Mouse (Mus musculus) stomach, embryonic 15.5 days (tissue): ENCODE measurements around the gene Abcb1b. TPM values are rescaled to one million over a fixed set of nuclear protein-coding genes. Genes with fewer than 3 reads are reported as not detected.
"Not testable (repeated sequence)": the region's sequence is repeated elsewhere in the genome, so short reads cannot be mapped to it uniquely, and the experiment has no call there.

Experiments
- ATAC-seq: fragments of 200-750 bp; cut with Nextera tagmentation; 2 replicates; pipeline ENCODE4 v1.8.0; 2017; ENCODE audit warnings: low read depth, moderate number of reproducible peaks, moderate TSS enrichment; ENCODE audit not compliant: insufficient read depth, low FRiP score
- H3K27ac ChIP-seq: fragments of 300-500 bp; sonication (generic); 2 replicates; pipeline ENCODE4 v1.5.1; 2015; ENCODE audit warnings: mild to moderate bottlenecking, inconsistent platforms
- H3K27me3 ChIP-seq: fragments of 300-500 bp; sonication (generic); replicated peaks from 2 replicates; pipeline ENCODE4 v1.6.1; 2015; ENCODE audit warnings: inconsistent platforms
- H3K36me3 ChIP-seq: fragments of 300-500 bp; sonication (generic); 2 replicates; pipeline ENCODE4 v1.6.1; 2015; ENCODE audit warnings: inconsistent platforms
- H3K4me1 ChIP-seq: fragments of 300-500 bp; sonication (generic); 2 replicates; pipeline ENCODE4 v1.6.1; 2015; ENCODE audit warnings: inconsistent platforms
- H3K4me2 ChIP-seq: fragments of 300-500 bp; sonication (generic); 2 replicates; pipeline ENCODE4 v1.6.1; 2015; ENCODE audit warnings: mild to moderate bottlenecking, inconsistent platforms
- H3K4me3 ChIP-seq: fragments of 300-500 bp; sonication (generic); replicated peaks from 2 replicates; pipeline ENCODE4 v1.5.1; 2015; ENCODE audit warnings: inconsistent platforms
- H3K9ac ChIP-seq: fragments of 300-500 bp; sonication (generic); 2 replicates; pipeline ENCODE4 v1.6.1; 2015; ENCODE audit warnings: inconsistent platforms
- H3K9me3 ChIP-seq: fragments of 300-500 bp; sonication (generic); 2 replicates; pipeline ENCODE4 v1.6.1; 2016; ENCODE audit warnings: inconsistent platforms
- WGBS: fragments of 180-500 bp; shearing (Covaris S2); methylation state at CpG from one replicate; pipeline ENCODE4 v1.1.7; 2015; 5-methylcytosine and 5-hydroxymethylcytosine counted together
- polyA plus RNA-seq: library from polyadenylated mRNA; unstranded; fragments of >200 nt; fragmentation: Nextera tagmentation; extraction: Ambion mirVana; gene quantifications from 2 replicates; pipeline ENCODE4 v1.2.1, GENCODE M21; 2015

The Abcb1b gene
- polyA plus RNA-seq, 1 experiment from 2014 or later = 2.5 TPM

GRCm38 (mm10) chr5:8838661-8839438, 40.9 kb downstream of the Abcb1b start:
- ATAC-seq = no peak
- H3K4me3 ChIP-seq = no peak overlapping the region
- 65% methylated on average over 8 of the region's 8 CpGs for WGBS

GRCm38 (mm10) chr5:8839651-8840050, 41.7 kb downstream of the Abcb1b start:
- Histone ChIP-seq H3K27me3 (no peaks in the 10 kb centered on the region), H3K9ac (no peak overlapping the region), H3K36me3 (no peaks in the 10 kb centered on the region), H3K4me2 (no peak overlapping the region), H3K4me3 (no peak overlapping the region), H3K4me1 (no peaks in the 10 kb centered on the region), H3K27ac (no peak overlapping the region), H3K9me3 (no peaks in the 10 kb centered on the region)
- no peak for ATAC-seq
- 82% methylated on average over 4 of the region's 4 CpGs for WGBS

More at GRCm38 (mm10) chr5:8838661-8839438, 40.9 kb downstream of the Abcb1b start:
- Histone ChIP-seq H3K27me3 (no peaks in the 10 kb centered on the region), H3K9ac (no peak overlapping the region), H3K36me3 (no peaks in the 10 kb centered on the region), H3K4me2 (no peak overlapping the region), H3K27ac (no peak overlapping the region), H3K4me1 (no peaks in the 10 kb centered on the region), H3K9me3 (no peaks in the 10 kb centered on the region)

- Histone ChIP-seq H3K9me3 (no peaks in the 10 kb centered on the region), H3K36me3 (no peaks in the 10 kb centered on the region), H3K4me2 (no peak overlapping the region), H3K4me3 (no peak overlapping the region), H3K27ac (no peak overlapping the region), H3K9ac (no peak overlapping the region), H3K4me1 (no peaks in the 10 kb centered on the region), H3K27me3 (no peaks in the 10 kb centered on the region)
- no peak for ATAC-seq
- 39% methylated on average over 5 of the region's 5 CpGs for WGBS
Measured at GRCm38 (mm10) chr5:8840887-8841286, 42.9 kb downstream of the Abcb1b start.

GRCm38 (mm10) chr5:8842815-8843214, 44.9 kb downstream of the Abcb1b start:
- Histone ChIP-seq H3K4me3 (no peak overlapping the region), H3K4me2 (no peak overlapping the region), H3K27me3 (no peaks in the 10 kb centered on the region), H3K36me3 (no peaks in the 10 kb centered on the region), H3K4me1 (no peaks in the 10 kb centered on the region), H3K27ac (no peak overlapping the region), H3K9ac (no peak overlapping the region), H3K9me3 (no peaks in the 10 kb centered on the region)
- WGBS = 26% methylated on average over 3 of the region's 3 CpGs
- ATAC-seq = no peak

- not testable (repeated sequence) for H3K4me3 ChIP-seq, H3K27me3 ChIP-seq, H3K9me3 ChIP-seq, H3K9ac ChIP-seq, H3K27ac ChIP-seq, H3K4me1 ChIP-seq, ATAC-seq, H3K36me3 ChIP-seq, H3K4me2 ChIP-seq
- 72% methylated on average over 7 of the region's 9 CpGs for WGBS
Measured at GRCm38 (mm10) chr5:8848607-8849575, 50.9 kb downstream of the Abcb1b start.

- no peak for ATAC-seq
- H3K27me3 ChIP-seq = no peaks in the 10 kb centered on the region
Measured at GRCm38 (mm10) chr5:8850851-8851250, 52.9 kb downstream of the Abcb1b start.

GRCm38 (mm10) chr5:8857201-8857600, 59.3 kb downstream of the Abcb1b start:
- Histone ChIP-seq H3K27ac (no peak overlapping the region), H3K4me3 (no peak overlapping the region), H3K4me2 (no peak overlapping the region), H3K36me3 (no peaks in the 10 kb centered on the region), H3K4me1 (no peaks in the 10 kb centered on the region), H3K9me3 (no peaks in the 10 kb centered on the region), H3K9ac (no peak overlapping the region), H3K27me3 (no peaks in the 10 kb centered on the region)
- WGBS = 72% methylated on average over 6 of the region's 6 CpGs
- ATAC-seq = no peak

More at GRCm38 (mm10) chr5:8850851-8851250, 52.9 kb downstream of the Abcb1b start:
- 79% methylated on average over 4 of the region's 4 CpGs for WGBS
- no peak overlapping the region for H3K4me3 ChIP-seq
- H3K4me2 ChIP-seq = no peak overlapping the region
- no peaks in the 10 kb centered on the region for H3K4me1 ChIP-seq
- H3K9me3 ChIP-seq = no peaks in the 10 kb centered on the region
- no peak overlapping the region for H3K9ac ChIP-seq
- H3K27ac ChIP-seq = no peak overlapping the region
- H3K36me3 ChIP-seq = no peaks in the 10 kb centered on the region

GRCm38 (mm10) chr5:8861811-8862210, 63.9 kb downstream of the Abcb1b start:
- H3K4me2 ChIP-seq = no peak overlapping the region
- no peak overlapping the region for H3K9ac ChIP-seq
- 74% methylated on average over 1 of the region's 1 CpGs for WGBS
- no peaks in the 10 kb centered on the region for H3K4me1 ChIP-seq
- no peaks in the 10 kb centered on the region for H3K27me3 ChIP-seq
- H3K27ac ChIP-seq = no peak overlapping the region
- no peak for ATAC-seq
- no peaks in the 10 kb centered on the region for H3K9me3 ChIP-seq
- no peak overlapping the region for H3K4me3 ChIP-seq
- H3K36me3 ChIP-seq = no peaks in the 10 kb centered on the region

- 45% methylated on average over 14 of the region's 14 CpGs for WGBS
- no peaks in the 10 kb centered on the region for H3K9me3 ChIP-seq
Measured at GRCm38 (mm10) chr5:8863580-8864337, 65.8 kb downstream of the Abcb1b start.

GRCm38 (mm10) chr5:8865630-8866029, 67.7 kb downstream of the Abcb1b start:
- not testable (repeated sequence) for H3K4me1 ChIP-seq, H3K9me3 ChIP-seq, H3K27me3 ChIP-seq, H3K36me3 ChIP-seq, H3K9ac ChIP-seq, ATAC-seq, H3K4me2 ChIP-seq, H3K4me3 ChIP-seq, H3K27ac ChIP-seq
- 96% methylated on average over 11 of the region's 11 CpGs for WGBS

More at GRCm38 (mm10) chr5:8863580-8864337, 65.8 kb downstream of the Abcb1b start:
- no peaks in the 10 kb centered on the region for H3K27me3 ChIP-seq
- no peaks in the 10 kb centered on the region for H3K36me3 ChIP-seq
- H3K9ac ChIP-seq = no peak overlapping the region
- H3K4me2 ChIP-seq = no peak overlapping the region
- no peak overlapping the region for H3K4me3 ChIP-seq
- no peak overlapping the region for H3K27ac ChIP-seq
- ATAC-seq = no peak
- no peaks in the 10 kb centered on the region for H3K4me1 ChIP-seq

- Histone ChIP-seq H3K9me3 (no peaks in the 10 kb centered on the region), H3K36me3 (no peaks in the 10 kb centered on the region), H3K27ac (no peak overlapping the region), H3K4me1 (no peaks in the 10 kb centered on the region), H3K4me2 (no peak overlapping the region), H3K9ac (no peak overlapping the region), H3K4me3 (no peak overlapping the region), H3K27me3 (no peaks in the 10 kb centered on the region)
- ATAC-seq = no peak
- WGBS = 83% methylated on average over 5 of the region's 5 CpGs
Measured at GRCm38 (mm10) chr5:8866366-8866765, 68.4 kb downstream of the Abcb1b start.
